Mouse (Mus musculus) limb, embryonic 14.5 days (tissue): ENCODE measurements around the gene Adcy2. TPM values are rescaled to one million over a fixed set of nuclear protein-coding genes. Genes with fewer than 3 reads are reported as not detected.

ENCODE experiments used
- ATAC-seq: fragments of 200-750 bp; cut with Nextera tagmentation; 2 replicates; pipeline ENCODE4 v1.8.0; 2017; ENCODE audit warnings: low read depth, moderate number of reproducible peaks, moderate TSS enrichment; ENCODE audit not compliant: low FRiP score
- DNase-seq: peaks from one replicate; pipeline ENCODE4 v3.0.0-alpha.2; 2015; ENCODE audit warnings: low spot score
- H3K27ac ChIP-seq: fragments of 300-500 bp; sonication (generic); replicated peaks from 2 replicates; pipeline ENCODE4 v1.5.1; 2014; ENCODE audit warnings: low read depth, mild to moderate bottlenecking, low read length, moderate library complexity, mixed read lengths
- H3K27me3 ChIP-seq: fragments of 300-500 bp; sonication (generic); 2 replicates; pipeline ENCODE4 v1.6.1; 2014; ENCODE audit warnings: low read length, mixed read lengths; ENCODE audit not compliant: control insufficient read depth, insufficient read depth
- H3K36me3 ChIP-seq: fragments of 300-500 bp; sonication (generic); 2 replicates; pipeline ENCODE4 v1.6.1; 2014; ENCODE audit warnings: mild to moderate bottlenecking, low read length, moderate library complexity, mixed read lengths; ENCODE audit not compliant: control insufficient read depth, insufficient read depth
- H3K4me1 ChIP-seq: fragments of 300-500 bp; sonication (generic); 2 replicates; pipeline ENCODE4 v1.6.1; 2014; ENCODE audit warnings: antibody characterized with exemption, low read length, mixed read lengths; ENCODE audit not compliant: control insufficient read depth, insufficient read depth
- H3K4me2 ChIP-seq: fragments of 300-500 bp; sonication (generic); replicated peaks from 2 replicates; pipeline ENCODE4 v1.6.1; 2014; ENCODE audit warnings: low read depth, mild to moderate bottlenecking, low read length, moderate library complexity; ENCODE audit not compliant: severe bottlenecking
- H3K4me3 ChIP-seq: fragments of 300-500 bp; sonication (generic); replicated peaks from 2 replicates; pipeline ENCODE4 v1.5.1; 2014; ENCODE audit warnings: low read length
- H3K9ac ChIP-seq: fragments of 300-500 bp; sonication (generic); 2 replicates; pipeline ENCODE4 v1.6.1; 2014; ENCODE audit warnings: mild to moderate bottlenecking, low read depth, low read length, moderate library complexity; ENCODE audit not compliant: severe bottlenecking
- H3K9me3 ChIP-seq: fragments of 300-500 bp; sonication (generic); 2 replicates; pipeline ENCODE4 v1.6.1; 2016; ENCODE audit warnings: low read length; ENCODE audit not compliant: control insufficient read depth
- POLR2A ChIP-seq: fragments of 200-500 bp; IDR thresholded peaks from 2 replicates; pipeline ENCODE4 v1.8.0; 2012; ENCODE audit warnings: inconsistent platforms, mild to moderate bottlenecking, moderate library complexity, borderline replicate concordance; ENCODE audit not compliant: insufficient read depth, insufficient read length; ENCODE audit errors: extremely low read depth
- WGBS: fragments of 180-500 bp; shearing (Covaris S2); extraction: QIAGEN DNeasy Blood & Tissue Kit; methylation state at CpG from one replicate; pipeline ENCODE4 v1.1.7; 2014; 5-methylcytosine and 5-hydroxymethylcytosine counted together
- polyA plus RNA-seq, 2 experiments: library from polyadenylated mRNA; depleted of rRNA in 1 of 2; stranded (reverse) in 1 of 2; unstranded in 1 of 2; fragments of >200 nt; fragmentation: Nextera tagmentation in 1 of 2; extraction: Ambion mirVana in 1 of 2; gene quantifications; 2 replicates each; pipeline versions ENCODE4 v1.2.1 to v1.2.3; 2012 to 2014

Adcy2 gene
- polyA plus RNA-seq, 2 experiments = 12.8 to 16.0 TPM

GRCm38 (mm10) chr13:68680429-68680828, 318.9 kb downstream of the Adcy2 start:
- ATAC-seq (no peak), DNase-seq (no peak)
- Histone ChIP-seq H3K27me3 (no peaks in the 10 kb centered on the region), H3K4me1 (no peaks in the 10 kb centered on the region), H3K4me3 (no peak overlapping the region), H3K36me3 (no peaks in the 10 kb centered on the region), H3K4me2 (no peak overlapping the region), H3K9ac (no peak overlapping the region), H3K9me3 (no peaks in the 10 kb centered on the region), H3K27ac (no peak overlapping the region)
- TF ChIP-seq POLR2A = no peak
- WGBS = 74% methylated on average over 1 of the region's 1 CpGs

- no peak overlapping the region for H3K4me3 ChIP-seq
- H3K9me3 ChIP-seq = no peaks in the 10 kb centered on the region
- TF ChIP-seq POLR2A = no peak
- H3K4me1 ChIP-seq = no peaks in the 10 kb centered on the region
- H3K27me3 ChIP-seq = no peaks in the 10 kb centered on the region
- H3K4me2 ChIP-seq = no peak overlapping the region
- ATAC-seq (no peak), DNase-seq (no peak)
- H3K27ac ChIP-seq = no peak overlapping the region
- H3K9ac ChIP-seq = no peak overlapping the region
- H3K36me3 ChIP-seq = no peaks in the 10 kb centered on the region; the same call in 1 of the 2 replicates
- 91% methylated on average over 1 of the region's 1 CpGs for WGBS
Observed at GRCm38 (mm10) chr13:68642786-68643185, 356.6 kb downstream of the Adcy2 start.

- Histone ChIP-seq H3K9me3 (no peaks in the 10 kb centered on the region), H3K4me1 (no peaks in the 10 kb centered on the region), H3K27me3 (no peaks in the 10 kb centered on the region), H3K9ac (no peak overlapping the region), H3K4me2 (no peak overlapping the region), H3K27ac (no peak overlapping the region), H3K36me3 (no peaks in the 10 kb centered on the region), H3K4me3 (no peak overlapping the region)
- 80% methylated on average over 3 of the region's 3 CpGs for WGBS
- TF ChIP-seq POLR2A = no peak
- no peak for DNase-seq
- ATAC-seq = no peak
Observed at GRCm38 (mm10) chr13:68627041-68627440, 372.3 kb downstream of the Adcy2 start.

- 0 out of 2 replicates have a peak, but pooled peaks cover 3% of the 10 kb centered on the region for H3K36me3 ChIP-seq
- no peak for ATAC-seq
- TF ChIP-seq POLR2A = no peak
- H3K4me2 ChIP-seq = no peak overlapping the region
- no peaks in the 10 kb centered on the region for H3K27me3 ChIP-seq
- H3K9ac ChIP-seq = no peak overlapping the region
- 58% methylated on average over 6 of the region's 6 CpGs for WGBS
- no peak for DNase-seq
- H3K9me3 ChIP-seq = no peaks in the 10 kb centered on the region
- H3K27ac ChIP-seq = no peak overlapping the region
- no peak overlapping the region for H3K4me3 ChIP-seq
- H3K4me1 ChIP-seq = no peaks in the 10 kb centered on the region
Observed at GRCm38 (mm10) chr13:68622792-68623191, 376.5 kb downstream of the Adcy2 start.

- Histone ChIP-seq H3K4me2 (peak overlapping the region; percentile 40), H3K4me3 (peak overlapping the region; percentile 17), H3K4me1 (no peaks in the 10 kb centered on the region; the same call in 1 of the 2 replicates), H3K27ac (peak overlapping the region; percentile 65; the same call in 1 of the 2 replicates), H3K36me3 (no peaks in the 10 kb centered on the region), H3K9me3 (no peaks in the 10 kb centered on the region), H3K27me3 (no peaks in the 10 kb centered on the region), H3K9ac (peak overlapping the region; percentile 29; the same call in 1 of the 2 replicates)
- WGBS = 32% methylated on average over 21 of the region's 21 CpGs
- DNase-seq (peak; percentile 39), ATAC-seq (peak; percentile 64)
- no peak for TF ChIP-seq POLR2A
Observed at GRCm38 (mm10) chr13:68607652-68608405, 391.5 kb downstream of the Adcy2 start.
